Mouse (Mus musculus) gastrocnemius, postnatal 14 days (tissue): ENCODE data around the gene Luc7l. TPM values are rescaled to one million over a fixed set of nuclear protein-coding genes. Genes with fewer than 3 reads are reported as not detected.

Experiments used
- total RNA-seq, 2 experiments: library from RNA; stranded (reverse); gene quantifications; 2 replicates each; pipeline ENCODE4 v1.2.3; 2021

Luc7l gene
- total RNA-seq, 2 experiments from 2014 or later, result 14.0 to 15.4 TPM

Other genes starting within 250 kb of the Luc7l start
- 10 to 100 TPM; 39.2 to 41.3 TPM for gene Rab11fip3, start 183.3 kb upstream of the Luc7l start, total RNA-seq
- gene Decr2, start 162.6 kb upstream of the Luc7l start, total RNA-seq, result 1 to 10 TPM; 4.0 to 4.5 TPM
- gene Nme4, start 157.3 kb upstream of the Luc7l start, total RNA-seq, result 1 to 10 TPM; 3.0 to 3.9 TPM
- 1 to 10 TPM in 1 of 2 experiments, under 1 TPM in 1; 0.80 to 1.3 TPM for gene Tmem8, start 139.6 kb upstream of the Luc7l start, total RNA-seq
- 10 to 100 TPM; 55.3 to 57.7 TPM for gene Mrpl28, start 129.4 kb upstream of the Luc7l start, total RNA-seq
- gene Axin1, start 114.2 kb upstream of the Luc7l start, total RNA-seq, result 10 to 100 TPM; 12.0 to 13.3 TPM
- not detected for gene Pdia2, start 53.8 kb upstream of the Luc7l start, total RNA-seq
- gene Rgs11, start 49.9 kb upstream of the Luc7l start, total RNA-seq, result 1 to 10 TPM in 1 of 2 experiments, under 1 TPM in 1; 0.47 to 1.5 TPM
- gene Arhgdig, start 45.1 kb upstream of the Luc7l start, total RNA-seq, result 1 to 10 TPM; 2.2 to 5.1 TPM
- gene Fam234a, start 8.7 kb upstream of the Luc7l start, total RNA-seq, result 10 to 100 TPM; 47.8 to 62.8 TPM
- 1 to 10 TPM; 8.4 TPM for gene Neurl1b, start 161.9 kb downstream of the Luc7l start, total RNA-seq